Mouse (Mus musculus): ENCODE data around the gene Gse1.

Gse1 gene

DNA sequence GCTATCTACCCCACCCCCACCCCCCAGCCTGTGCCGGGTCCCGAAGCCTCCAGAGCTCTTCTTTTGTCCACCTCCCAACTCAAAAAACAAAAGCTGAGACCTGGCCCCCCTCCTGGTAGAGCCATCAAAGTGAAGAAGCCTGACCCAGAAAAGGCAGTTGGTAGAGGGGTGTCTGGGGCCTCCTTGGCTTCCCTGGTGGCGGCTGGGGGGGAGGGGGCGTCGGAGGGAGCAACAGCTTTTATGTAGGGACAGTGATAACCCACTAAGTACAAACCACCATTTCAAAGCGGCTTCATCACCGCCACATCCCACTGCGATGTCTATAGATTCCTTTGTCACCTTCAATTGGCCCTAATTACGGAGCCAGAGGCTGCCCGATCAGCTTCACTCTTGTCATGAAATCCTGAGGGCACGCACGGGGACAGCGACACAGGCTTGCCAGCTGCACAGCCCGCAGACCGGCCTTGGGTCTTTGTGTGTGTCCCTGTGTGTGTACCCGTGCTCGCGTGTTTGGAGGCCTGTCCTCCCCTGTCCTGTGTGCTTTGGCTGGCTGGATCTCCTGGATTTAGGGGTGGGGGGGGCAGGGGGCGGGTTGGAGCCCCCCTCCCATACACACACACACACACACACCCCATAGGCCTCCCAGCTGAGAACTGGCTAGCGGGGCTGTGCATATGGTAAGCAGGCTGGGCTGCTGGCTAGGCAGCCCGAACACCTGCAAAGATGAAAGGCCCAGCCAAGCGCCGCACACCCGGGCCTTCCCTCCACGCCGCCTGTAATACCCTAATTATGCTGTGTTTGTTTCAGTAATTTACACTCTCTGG is 285.6 kb downstream of the Gse1 start:
- peak; percentile 61 to 62 for DNase-seq (ENCODE audit: low spot score in 2 of 2)

DNA sequence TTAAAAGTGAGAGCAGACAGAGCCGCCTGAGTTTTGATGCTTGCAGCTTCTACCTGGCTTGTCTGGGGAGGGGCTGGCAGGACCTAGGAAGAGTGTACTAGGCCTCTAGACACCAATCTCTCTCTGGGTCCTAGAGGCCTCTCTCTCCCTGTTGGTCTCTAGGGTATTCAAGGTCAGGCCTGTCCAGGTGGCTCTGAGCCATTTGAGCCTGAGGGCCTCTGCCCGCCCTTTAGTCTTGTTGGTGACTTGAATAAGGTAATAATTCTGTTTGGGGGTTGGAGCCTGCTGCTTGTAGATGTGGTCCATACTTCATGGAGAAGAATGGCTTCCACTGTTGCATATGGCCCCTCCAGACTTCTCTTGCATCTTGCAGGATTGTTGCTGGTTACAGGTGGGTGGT is 287.0 kb downstream of the Gse1 start:
- no peak for DNase-seq (ENCODE audit: low spot score in 2 of 2)

DNA sequence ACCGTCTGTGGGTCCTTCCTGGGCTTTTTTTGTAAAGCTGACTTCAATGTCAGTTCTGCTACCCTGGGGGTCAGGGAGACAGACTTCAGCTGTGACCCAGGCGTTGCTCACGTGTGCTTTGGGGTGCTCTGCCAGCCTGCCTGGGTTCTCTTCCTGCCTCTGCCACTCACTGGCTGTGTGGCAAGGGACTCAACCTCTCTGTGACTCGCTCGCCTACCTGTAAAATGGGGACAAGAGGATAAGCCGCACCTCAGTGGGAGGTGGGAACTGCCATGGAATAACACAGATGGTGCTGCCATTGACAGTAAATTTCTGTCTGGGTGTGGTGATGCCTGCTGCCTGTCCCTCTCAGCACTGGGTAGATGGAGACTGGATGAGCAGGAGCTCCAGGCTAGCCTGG is 287.4 kb downstream of the Gse1 start:
- no peak for DNase-seq (ENCODE audit: low spot score in 2 of 2)

DNA sequence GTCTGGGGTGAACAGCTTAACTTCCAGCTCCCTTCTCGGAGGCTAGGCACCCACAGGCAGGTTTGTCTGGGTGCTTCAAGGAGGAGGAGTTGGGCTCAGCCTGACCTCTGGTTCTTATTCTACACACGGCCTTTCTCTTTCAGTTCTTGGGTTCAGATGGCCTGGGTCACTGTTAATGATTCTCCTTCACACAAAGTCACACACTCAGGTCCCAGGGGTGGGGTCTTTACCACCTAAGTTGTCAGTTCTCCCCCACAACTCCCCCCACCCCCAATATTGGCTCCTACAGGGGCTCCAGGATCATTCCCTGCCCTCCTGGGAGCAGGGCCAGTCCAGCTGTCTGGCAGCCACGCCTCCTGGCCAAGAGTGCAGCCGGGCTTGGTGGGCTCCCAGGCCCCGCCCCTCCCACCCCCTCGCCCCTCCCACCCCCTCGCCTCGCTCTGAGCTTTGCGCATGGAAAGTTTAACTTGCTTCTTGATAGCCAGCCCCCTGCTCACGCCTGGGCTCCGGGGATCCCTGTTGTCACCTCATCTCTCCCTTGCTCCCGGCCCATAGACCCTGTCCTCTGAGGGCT is 288.0 kb downstream of the Gse1 start:
- DNase-seq (ENCODE audit: low spot score in 2 of 2): no peak

DNA sequence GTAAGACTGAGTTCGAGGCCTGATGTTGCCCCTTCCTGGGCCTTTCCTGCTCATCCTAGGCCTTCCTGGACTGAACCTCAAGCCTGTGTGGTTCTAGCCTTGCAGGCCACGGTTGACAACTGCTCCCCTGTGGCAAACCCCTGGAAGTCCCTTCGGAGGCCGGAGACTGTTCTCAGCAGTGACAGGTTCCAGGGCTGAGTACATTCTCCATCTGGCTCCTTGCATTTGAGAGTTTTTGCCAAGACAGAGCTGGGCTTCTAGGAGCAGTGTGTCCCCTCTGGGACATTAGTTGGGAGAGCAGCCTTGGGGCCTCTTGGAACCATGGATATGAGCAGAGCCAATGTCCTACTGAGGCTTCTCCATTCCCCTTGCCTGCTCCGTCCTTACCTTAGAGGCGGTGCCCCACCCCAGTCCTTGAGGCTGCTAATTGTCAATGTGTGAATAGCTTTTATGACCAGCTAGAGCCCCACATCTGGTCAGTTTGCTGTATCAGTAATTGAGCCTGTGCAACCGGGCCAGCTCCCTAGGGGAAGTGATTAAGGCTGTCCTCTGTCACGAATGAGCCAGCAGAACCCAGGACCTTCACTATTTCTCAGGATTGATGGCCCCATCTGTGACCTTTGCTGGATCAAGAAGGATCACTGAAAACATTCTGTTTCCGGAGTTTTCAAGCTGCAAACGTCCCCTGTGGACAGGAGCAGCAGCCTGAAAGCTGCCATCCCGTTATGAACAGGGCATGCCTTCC is 289.6 kb downstream of the Gse1 start:
- no peak for DNase-seq (ENCODE audit: low spot score in 2 of 2)

DNA sequence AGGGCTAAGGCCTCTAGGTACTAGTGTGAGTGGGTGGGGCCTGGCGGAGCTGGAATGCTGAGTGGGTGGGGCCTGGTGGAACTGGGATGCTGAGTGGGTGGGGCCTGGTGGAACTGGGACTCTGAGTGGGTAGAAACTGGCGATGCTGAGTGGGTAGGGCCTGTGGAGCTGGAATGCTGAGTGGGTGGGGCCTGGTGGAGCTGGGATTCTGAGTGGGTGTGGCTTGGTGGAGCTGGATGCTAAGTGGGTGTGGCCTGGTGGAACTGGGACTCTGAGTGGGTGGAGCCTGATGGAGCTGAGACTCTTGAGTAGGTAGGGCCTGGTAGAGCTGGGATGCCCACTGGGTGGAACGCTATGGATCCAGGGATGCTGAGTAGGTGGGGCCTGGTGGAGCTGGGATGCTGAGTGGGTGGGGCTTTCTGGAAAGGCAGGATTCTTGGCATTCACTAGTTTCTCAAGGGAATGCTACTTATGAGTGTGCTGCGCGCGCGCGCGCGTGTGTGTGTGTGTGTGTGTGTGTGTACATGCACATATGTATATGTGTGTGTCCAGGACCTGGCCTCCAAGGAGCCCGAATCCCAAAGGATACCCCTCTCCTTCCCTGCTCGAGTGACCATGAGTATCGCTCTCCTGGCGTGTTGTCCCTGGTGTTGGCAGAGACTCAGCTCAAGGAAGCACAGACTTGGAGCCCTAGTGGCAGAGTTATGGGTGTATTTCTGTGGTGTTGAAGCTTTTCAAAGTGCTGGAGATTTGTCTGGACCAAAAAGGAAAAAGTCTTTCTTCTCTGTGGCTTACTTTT is 290.7 kb downstream of the Gse1 start:
- DNase-seq (ENCODE audit: low spot score in 2 of 2): no peak

DNA sequence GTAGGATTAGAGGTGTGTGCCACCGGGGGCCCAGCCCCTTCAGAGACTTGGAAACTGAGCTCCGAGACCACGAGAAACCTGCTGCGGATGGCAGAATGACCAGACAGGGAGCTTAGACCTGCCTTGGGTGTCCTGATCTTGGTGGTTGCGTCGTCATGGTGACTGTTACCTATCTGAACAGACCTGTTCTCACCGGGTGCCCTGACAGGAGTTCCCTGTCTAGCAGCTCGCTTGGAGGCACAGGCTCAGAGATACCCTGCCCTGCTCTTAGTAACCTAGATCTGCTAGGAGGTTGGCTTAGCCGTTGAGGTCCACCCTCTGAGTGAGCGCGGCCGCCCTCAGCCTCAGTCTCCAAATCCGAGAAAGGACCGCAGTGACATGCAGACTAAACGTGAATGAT is 292.0 kb downstream of the Gse1 start:
- no peak for DNase-seq (ENCODE audit: low spot score in 2 of 2)

DNA sequence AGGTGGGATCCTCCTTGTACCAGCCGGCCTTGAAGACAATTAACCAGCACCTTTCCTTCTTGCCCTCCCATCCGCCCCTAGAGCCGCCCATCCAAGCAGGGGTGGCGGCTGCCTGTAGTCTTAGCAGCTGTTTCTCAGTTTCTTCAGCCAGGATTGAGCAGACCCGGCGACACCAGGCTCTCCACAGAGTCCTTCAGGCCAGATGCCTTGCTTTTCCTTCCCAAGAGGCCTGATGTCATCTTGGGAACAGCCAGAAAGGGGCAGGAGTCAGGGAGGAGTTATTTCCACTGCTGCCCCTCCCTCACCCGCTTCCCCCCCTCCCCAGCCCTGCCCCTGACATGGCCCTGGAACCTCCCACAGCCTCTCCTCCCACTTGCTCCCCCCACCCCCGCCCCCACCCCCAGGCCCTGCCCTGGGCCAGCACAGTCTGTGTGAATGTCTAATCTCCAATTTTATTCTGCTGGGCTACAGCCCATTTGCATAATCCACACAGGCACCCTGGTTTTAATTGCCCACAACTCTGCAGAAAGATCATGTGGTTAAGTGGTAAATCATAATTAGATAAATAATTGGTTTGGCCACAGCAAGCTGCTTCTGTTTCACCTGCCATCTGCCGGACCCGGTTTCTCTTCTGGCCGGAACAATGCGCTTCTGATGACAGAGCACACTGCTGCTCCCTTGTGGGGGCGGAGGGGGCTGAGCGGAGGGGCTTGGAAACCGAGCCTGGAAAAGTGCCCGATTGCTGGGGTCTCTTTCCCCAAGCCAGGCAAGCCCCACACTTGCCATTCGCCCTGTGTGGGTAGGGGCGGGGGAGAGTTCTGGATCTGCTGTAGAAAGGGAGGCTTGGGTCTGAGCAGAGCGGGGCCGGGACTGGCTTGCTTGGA is 292.7 kb downstream of the Gse1 start:
- no peak for DNase-seq (ENCODE audit: low spot score in 2 of 2)

DNA sequence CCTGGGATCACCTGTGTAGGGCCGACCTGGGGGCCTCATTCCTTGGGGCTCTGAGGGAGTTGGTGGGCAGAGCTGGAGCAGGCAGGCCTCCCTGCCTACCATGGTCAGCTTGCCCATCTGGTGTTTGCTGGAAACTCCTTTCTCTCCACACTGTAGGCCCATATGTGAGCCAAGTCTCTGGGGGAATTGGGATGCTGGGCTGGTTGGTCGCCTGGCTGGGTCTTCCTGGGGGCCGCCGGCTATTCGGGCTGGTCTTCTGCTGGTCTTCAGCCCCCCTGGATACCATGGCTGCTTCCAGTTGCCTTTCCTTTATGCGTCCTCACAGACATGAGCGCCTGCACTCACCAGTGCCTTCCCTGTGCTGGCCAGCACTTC is 293.3 kb downstream of the Gse1 start:
- DNase-seq (ENCODE audit: low spot score in 2 of 2): no peak

DNA sequence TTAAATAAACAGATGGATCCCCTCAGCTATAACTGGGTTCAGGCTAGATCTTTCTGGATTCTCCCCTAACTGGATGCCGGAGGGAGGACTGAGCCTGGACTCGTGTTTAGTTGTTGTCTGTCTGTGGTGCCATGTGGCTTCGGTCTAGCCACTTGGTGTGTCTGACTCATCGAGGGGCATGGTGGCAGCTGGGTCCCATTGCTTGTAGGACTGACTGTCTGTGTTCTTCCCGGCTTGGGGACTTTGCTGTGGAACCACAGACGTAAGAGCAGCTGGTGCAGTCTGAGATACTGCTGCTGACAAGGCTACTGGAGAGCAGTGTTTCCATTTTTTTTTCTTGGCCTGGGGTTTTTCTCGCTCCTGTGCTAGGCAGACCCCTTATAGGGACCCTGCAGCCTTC is 295.4 kb downstream of the Gse1 start:
- no peak for DNase-seq (ENCODE audit: low spot score in 2 of 2)

DNA sequence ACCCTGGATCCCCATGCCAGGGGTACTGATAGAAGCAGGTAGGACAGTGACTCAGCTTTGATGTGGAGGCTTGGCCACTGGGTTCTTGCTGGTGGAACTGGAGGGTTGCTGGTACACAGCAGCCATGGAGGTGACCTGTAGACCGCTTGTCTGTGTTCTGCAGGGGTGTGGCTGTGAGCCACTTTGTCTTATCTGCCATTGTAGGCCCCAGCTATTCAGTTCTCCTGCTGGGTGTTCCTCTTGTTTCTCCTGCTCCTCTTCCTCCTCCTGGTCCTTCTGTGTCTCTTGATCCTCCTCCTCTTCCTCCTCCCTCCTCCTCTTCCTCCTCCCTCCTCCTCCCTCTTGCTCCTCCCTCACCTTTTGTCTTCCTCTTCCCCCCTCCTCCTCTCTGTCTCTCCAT is 296.9 kb downstream of the Gse1 start:
- no peak for DNase-seq (ENCODE audit: low spot score in 2 of 2)

DNA sequence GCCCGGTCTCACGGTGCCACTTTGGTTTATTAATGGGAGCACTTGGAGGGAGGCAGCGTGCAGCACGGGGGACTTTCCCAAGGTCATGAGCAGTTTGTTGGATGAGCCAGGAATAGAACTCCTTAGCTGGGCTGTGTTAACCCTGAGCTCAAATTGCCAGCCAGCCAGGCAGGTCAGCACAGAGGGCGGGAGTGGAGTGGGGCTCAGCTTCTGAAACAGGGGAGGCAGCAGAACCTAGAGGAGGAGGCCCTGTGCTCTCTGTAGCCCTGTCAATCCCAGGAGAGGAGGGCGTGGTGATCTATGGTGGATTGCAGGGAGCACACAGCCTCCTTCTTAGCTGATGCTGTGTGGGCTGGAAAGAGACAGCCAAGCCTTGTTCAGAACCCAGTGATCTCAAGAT is 297.6 kb downstream of the Gse1 start:
- no peak for DNase-seq (ENCODE audit: low spot score in 2 of 2)

DNA sequence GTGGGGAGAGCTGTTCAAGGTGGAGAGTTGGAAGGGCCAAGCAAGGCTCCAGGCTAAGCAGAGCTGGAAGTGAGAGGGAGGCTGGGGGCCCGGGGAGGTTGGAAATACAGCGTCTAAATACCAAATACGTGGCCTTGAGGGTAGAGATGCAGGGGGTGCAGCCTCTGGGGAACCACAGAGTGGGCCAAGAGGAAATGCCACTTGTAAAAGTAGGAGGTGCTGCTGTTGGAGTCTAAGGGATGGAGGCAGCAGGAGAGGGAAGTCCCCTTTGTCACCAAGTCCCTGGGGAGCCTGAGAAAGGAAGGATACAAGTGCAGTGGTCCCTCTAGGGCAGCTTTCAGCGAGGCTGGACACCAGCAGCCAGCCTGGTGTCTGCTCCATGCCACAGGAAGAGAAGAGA is 298.3 kb downstream of the Gse1 start:
- no peak for DNase-seq (ENCODE audit: low spot score in 2 of 2)

DNA sequence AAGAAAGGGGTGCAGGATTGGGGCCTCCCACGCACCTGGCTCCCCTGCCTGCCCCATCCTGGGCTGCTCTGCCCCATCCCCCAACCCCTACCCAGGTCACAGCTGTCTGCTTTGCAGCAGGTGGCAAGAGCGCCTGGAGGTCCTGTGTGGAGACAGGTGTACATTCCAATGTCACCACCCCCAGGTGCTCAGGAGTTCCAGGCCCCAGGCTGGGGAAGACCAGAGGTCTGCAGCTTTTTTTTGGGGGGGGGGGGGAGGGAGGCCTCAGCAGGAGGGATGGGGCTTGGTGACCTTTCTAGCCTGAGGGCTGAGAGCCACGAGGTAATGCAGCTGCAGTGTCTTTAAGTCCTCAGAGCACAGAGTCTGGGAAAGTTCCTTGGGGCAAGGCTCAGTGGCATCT is 300.1 kb downstream of the Gse1 start:
- DNase-seq (ENCODE audit: low spot score in 2 of 2): peak; percentile 69 to 74

DNA sequence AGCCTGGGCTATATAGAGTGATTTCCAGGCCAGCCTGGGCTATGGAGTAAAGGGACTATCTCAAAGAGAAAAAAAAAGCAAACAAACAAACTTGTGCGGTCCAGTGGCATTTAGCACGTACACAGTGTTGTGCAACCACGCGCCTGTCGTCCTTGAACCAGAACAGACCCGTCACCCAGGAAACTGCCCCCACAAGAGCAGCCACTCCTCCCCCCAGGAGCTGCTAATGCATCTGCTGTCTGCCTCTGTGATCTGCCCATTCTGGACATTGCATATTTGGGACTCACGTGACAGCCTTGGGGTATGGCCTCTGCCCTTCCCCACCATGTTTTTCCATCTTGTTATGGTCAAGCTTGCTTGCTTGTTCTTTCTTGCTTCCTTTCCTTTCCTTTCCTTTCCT is 301.0 kb downstream of the Gse1 start:
- DNase-seq (ENCODE audit: low spot score in 2 of 2): no peak

DNA sequence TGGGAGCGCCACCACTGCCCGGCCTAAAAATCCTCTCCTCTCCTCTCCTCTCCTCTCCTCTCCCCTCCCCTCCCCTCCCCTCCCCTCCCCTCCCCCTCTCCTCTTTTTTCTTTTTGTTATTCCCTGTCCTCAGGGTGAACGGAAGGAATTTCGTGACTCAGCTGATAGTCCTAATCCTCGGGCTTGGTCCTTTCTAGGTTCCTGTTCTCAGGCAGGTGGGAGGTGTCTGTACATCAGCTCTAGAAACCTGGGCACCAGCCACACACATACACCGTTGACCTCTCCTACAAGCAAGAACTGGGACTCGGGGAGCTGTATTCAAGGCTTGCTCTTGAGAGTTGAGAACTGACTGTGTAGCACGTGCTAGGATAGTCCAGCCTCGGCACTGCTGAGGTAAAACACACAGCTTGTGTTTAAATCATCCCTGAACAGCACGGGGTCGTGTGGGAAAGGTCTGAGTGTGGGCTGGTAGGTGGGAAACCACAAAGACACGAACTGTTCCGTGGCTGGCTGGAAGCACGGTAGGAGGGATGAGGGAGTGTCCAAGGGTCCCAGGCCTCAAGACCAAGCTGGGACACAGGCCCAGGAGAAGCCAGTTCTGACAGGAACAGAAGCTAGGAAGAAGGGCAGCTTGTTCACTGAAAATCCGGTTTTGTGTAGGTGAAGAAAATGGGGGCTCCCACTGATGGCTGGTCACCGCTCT is 302.8 kb downstream of the Gse1 start:
- DNase-seq (ENCODE audit: low spot score in 2 of 2): no peak

DNA sequence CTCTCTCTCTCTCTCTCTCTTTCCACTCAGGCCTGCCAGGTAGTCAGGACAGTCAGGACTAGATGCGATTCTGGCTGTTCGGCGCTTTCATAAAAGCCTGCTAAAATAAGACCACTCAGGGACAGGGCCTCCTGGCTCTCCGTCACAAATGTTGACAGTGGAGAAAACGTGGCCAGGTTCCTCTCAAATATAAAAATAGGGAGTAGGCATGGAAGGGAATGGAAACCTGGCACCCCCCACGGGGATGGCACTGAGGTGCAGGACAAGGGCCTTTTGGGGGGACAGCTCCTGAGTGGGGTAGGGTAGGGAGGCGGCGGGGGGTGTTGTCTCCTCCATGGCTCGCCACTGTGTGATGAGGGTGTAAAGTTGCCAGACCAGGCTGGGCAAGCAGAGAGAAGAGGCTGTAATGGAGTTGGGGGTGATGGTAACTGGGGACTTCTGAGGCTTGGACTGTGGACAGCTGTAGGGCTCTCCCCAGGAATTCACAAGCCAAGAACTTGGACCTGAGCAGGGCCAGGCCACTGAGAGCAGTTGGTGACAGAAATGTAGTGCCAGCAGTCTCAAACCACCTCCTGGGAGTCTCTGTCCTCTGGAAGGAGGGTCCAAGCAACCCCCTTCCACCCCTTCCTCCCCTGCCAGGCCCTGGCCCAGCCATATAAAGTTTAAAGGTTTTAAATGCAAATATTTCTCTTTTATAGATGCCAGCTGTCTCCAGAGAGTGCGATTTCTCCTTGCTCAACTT is 303.7 kb downstream of the Gse1 start:
- DNase-seq (ENCODE audit: low spot score in 2 of 2): no peak

DNA sequence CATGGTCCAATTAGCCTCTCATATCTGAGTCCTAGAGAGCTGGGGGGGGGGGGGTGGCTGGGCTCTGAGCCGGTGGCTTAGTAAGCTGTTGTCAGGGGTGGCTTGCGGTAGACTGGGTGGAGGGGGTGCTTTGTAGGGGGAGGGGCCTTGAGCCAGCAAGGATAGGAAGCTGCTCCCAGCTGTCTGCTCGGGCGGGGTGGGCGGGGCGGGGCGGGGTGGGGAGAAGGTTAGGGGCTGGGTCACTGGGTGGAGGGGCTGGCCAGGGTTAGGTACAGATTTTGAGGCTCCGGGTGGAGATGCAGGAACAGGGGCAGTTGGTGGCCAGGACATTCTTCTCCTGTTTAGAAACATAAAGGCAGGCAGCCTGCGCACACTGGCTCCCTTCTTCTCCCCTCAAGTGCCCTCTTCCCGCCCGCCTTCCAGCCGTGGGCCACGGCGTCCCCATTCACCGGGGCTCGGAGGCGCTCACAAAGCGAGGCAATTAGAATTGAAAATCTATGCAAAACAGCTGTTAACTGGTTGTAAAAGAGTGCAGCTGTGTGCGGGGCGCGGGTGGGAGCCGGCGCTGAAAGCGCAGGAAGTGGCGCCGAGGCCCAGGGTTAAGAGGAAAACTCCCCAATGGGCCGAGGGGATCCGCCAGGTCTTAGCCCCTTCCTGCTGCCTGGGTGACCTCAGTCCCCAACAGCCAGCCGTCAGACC is 304.4 kb downstream of the Gse1 start:
- DNase-seq (ENCODE audit: low spot score in 2 of 2): peak; percentile 74 to 76

DNA sequence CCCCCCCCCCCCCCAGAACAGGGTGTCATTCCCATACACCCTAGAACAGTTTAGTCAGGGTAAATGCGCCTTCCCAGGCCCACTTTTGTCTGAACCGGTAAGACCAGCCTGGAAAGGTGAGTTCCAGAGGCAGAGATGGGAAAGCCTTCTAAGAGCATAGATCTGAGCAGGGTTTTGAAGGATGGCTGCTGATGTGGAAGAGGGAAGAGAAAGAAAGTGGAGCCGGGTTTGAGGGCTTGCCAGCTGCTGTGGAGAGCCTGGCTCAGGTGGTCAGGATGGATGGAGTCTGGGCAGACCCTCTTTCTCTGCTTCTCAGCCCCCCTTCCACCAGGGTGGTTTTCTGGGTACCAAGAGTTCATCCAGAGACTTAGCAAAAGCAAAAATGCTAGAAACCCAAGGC is 305.1 kb downstream of the Gse1 start:
- DNase-seq (ENCODE audit: low spot score in 2 of 2): no peak
